Mouse (Mus musculus) liver, embryonic 12.5 days (tissue): ENCODE results near the gene Arhgap15. TPM values are rescaled to one million over a fixed set of nuclear protein-coding genes. Genes with fewer than 3 reads are reported as not detected.

Source experiments
- ATAC-seq: fragments of 200-750 bp; cut with Nextera tagmentation; 2 replicates; pipeline ENCODE4 v1.8.0; 2017; ENCODE audit warnings: moderate number of reproducible peaks, mild to moderate bottlenecking, moderate library complexity
- H3K27ac ChIP-seq: fragments of 300-500 bp; sonication (generic); 2 replicates; pipeline ENCODE4 v1.5.1; 2016; ENCODE audit warnings: mild to moderate bottlenecking
- H3K27me3 ChIP-seq: fragments of 300-500 bp; sonication (generic); replicated peaks from 2 replicates; pipeline ENCODE4 v1.6.1; 2016; ENCODE audit warnings: mild to moderate bottlenecking, moderate library complexity
- H3K36me3 ChIP-seq: fragments of 300-500 bp; sonication (generic); 2 replicates; pipeline ENCODE4 v1.6.1; 2016; ENCODE audit warnings: mild to moderate bottlenecking, moderate library complexity
- H3K4me1 ChIP-seq: fragments of 300-500 bp; sonication (generic); 2 replicates; pipeline ENCODE4 v1.6.1; 2016
- H3K4me2 ChIP-seq: fragments of 300-500 bp; sonication (generic); 2 replicates; pipeline ENCODE4 v1.6.1; 2016; ENCODE audit warnings: mild to moderate bottlenecking, moderate library complexity
- H3K4me3 ChIP-seq: fragments of 300-500 bp; sonication (generic); 2 replicates; pipeline ENCODE4 v1.5.1; 2016; ENCODE audit warnings: mild to moderate bottlenecking, moderate library complexity
- H3K9ac ChIP-seq: fragments of 300-500 bp; sonication (generic); 2 replicates; pipeline ENCODE4 v1.6.1; 2016; ENCODE audit warnings: mild to moderate bottlenecking, moderate library complexity
- H3K9me3 ChIP-seq: fragments of 300-500 bp; sonication (generic); replicated peaks from 2 replicates; pipeline ENCODE4 v1.6.1; 2016; ENCODE audit warnings: mild to moderate bottlenecking, moderate library complexity
- WGBS: fragments of 180-500 bp; shearing (Covaris S2); methylation state at CpG from one replicate; pipeline ENCODE4 v1.1.7; 2016; ENCODE audit not compliant: insufficient replicate concordance; 5-methylcytosine and 5-hydroxymethylcytosine counted together
- polyA plus RNA-seq: library from polyadenylated mRNA; unstranded; fragments of >200 nt; fragmentation: Nextera tagmentation; extraction: Ambion mirVana; gene quantifications from 2 replicates; pipeline ENCODE4 v1.2.1, GENCODE M21; 2016

The Arhgap15 gene
- polyA plus RNA-seq, 1 experiment from 2014 or later = 5.7 TPM

GRCm38 (mm10) chr2:44131271-44131670 is 382.6 kb downstream of the Arhgap15 start:
- Histone ChIP-seq H3K4me1 (no peaks in the 10 kb centered on the region), H3K27me3 (no peaks in the 10 kb centered on the region), H3K9me3 (no peaks in the 10 kb centered on the region), H3K4me2 (no peak overlapping the region), H3K9ac (no peak overlapping the region), H3K36me3 (no peaks in the 10 kb centered on the region), H3K27ac (no peak overlapping the region), H3K4me3 (no peak overlapping the region)
- ATAC-seq = no peak
- 67% methylated on average over 3 of the region's 3 CpGs for WGBS

GRCm38 (mm10) chr2:44134796-44135195 is 386.2 kb downstream of the Arhgap15 start:
- no peak overlapping the region for H3K9ac ChIP-seq
- H3K4me1 ChIP-seq = no peaks in the 10 kb centered on the region
- no peaks in the 10 kb centered on the region for H3K36me3 ChIP-seq
- no peaks in the 10 kb centered on the region for H3K9me3 ChIP-seq
- no peak overlapping the region for H3K27ac ChIP-seq
- H3K27me3 ChIP-seq = no peaks in the 10 kb centered on the region
- ATAC-seq = no peak
- no peak overlapping the region for H3K4me2 ChIP-seq
- H3K4me3 ChIP-seq = no peak overlapping the region
- 56% methylated on average over 3 of the region's 3 CpGs for WGBS

GRCm38 (mm10) chr2:44140455-44140854 is 391.8 kb downstream of the Arhgap15 start:
- Histone ChIP-seq H3K27me3 (no peaks in the 10 kb centered on the region), H3K4me2 (no peak overlapping the region), H3K4me3 (no peak overlapping the region), H3K27ac (no peak overlapping the region), H3K9me3 (no peaks in the 10 kb centered on the region), H3K9ac (no peak overlapping the region), H3K4me1 (no peaks in the 10 kb centered on the region), H3K36me3 (no peaks in the 10 kb centered on the region)
- no peak for ATAC-seq
- 74% methylated on average over 4 of the region's 4 CpGs for WGBS

- no peak overlapping the region for H3K27ac ChIP-seq
- 81% methylated on average over 9 of the region's 9 CpGs for WGBS
- no peak for ATAC-seq
Measured at GRCm38 (mm10) chr2:44142152-44142551, 393.5 kb downstream of the Arhgap15 start.

GRCm38 (mm10) chr2:44142611-44143010 is 394.0 kb downstream of the Arhgap15 start:
- no peaks in the 10 kb centered on the region for H3K4me1 ChIP-seq
- no peak overlapping the region for H3K9ac ChIP-seq
- H3K27me3 ChIP-seq = no peaks in the 10 kb centered on the region
- no peak overlapping the region for H3K4me3 ChIP-seq
- ATAC-seq = no peak
- 87% methylated on average over 5 of the region's 5 CpGs for WGBS
- H3K4me2 ChIP-seq = no peak overlapping the region
- no peaks in the 10 kb centered on the region for H3K36me3 ChIP-seq
- H3K27ac ChIP-seq = no peak overlapping the region
- no peaks in the 10 kb centered on the region for H3K9me3 ChIP-seq

More at GRCm38 (mm10) chr2:44142152-44142551, 393.5 kb downstream of the Arhgap15 start:
- Histone ChIP-seq H3K4me3 (no peak overlapping the region), H3K9me3 (no peaks in the 10 kb centered on the region), H3K4me2 (no peak overlapping the region), H3K9ac (no peak overlapping the region), H3K4me1 (no peaks in the 10 kb centered on the region), H3K27me3 (no peaks in the 10 kb centered on the region), H3K36me3 (no peaks in the 10 kb centered on the region)

GRCm38 (mm10) chr2:44146124-44146981 is 397.7 kb downstream of the Arhgap15 start:
- H3K36me3 ChIP-seq = no peaks in the 10 kb centered on the region
- H3K9me3 ChIP-seq = no peaks in the 10 kb centered on the region
- H3K4me3 ChIP-seq = no peak overlapping the region
- no peak overlapping the region for H3K4me2 ChIP-seq
- H3K9ac ChIP-seq = no peak overlapping the region
- WGBS = 74% methylated on average over 7 of the region's 7 CpGs
- no peaks in the 10 kb centered on the region for H3K4me1 ChIP-seq
- no peak for ATAC-seq
- H3K27ac ChIP-seq = no peak overlapping the region
- no peaks in the 10 kb centered on the region for H3K27me3 ChIP-seq

GRCm38 (mm10) chr2:44147486-44147885 is 398.9 kb downstream of the Arhgap15 start:
- WGBS = 60% methylated on average over 5 of the region's 5 CpGs
- Histone ChIP-seq H3K27ac (no peak overlapping the region), H3K36me3 (no peaks in the 10 kb centered on the region), H3K27me3 (no peaks in the 10 kb centered on the region), H3K9ac (no peak overlapping the region), H3K4me3 (no peak overlapping the region), H3K4me1 (no peaks in the 10 kb centered on the region), H3K9me3 (no peaks in the 10 kb centered on the region), H3K4me2 (no peak overlapping the region)
- ATAC-seq = no peak

GRCm38 (mm10) chr2:44147971-44148370 is 399.3 kb downstream of the Arhgap15 start:
- H3K9ac ChIP-seq = no peak overlapping the region
- H3K27me3 ChIP-seq = no peaks in the 10 kb centered on the region
- H3K36me3 ChIP-seq = no peaks in the 10 kb centered on the region
- no peak for ATAC-seq
- H3K4me1 ChIP-seq = no peaks in the 10 kb centered on the region
- no peaks in the 10 kb centered on the region for H3K9me3 ChIP-seq
- no peak overlapping the region for H3K27ac ChIP-seq
- H3K4me2 ChIP-seq = no peak overlapping the region
- no peak overlapping the region for H3K4me3 ChIP-seq
- 46% methylated on average over 7 of the region's 7 CpGs for WGBS

- H3K9me3 ChIP-seq = no peaks in the 10 kb centered on the region
- H3K4me1 ChIP-seq = no peaks in the 10 kb centered on the region
- no peak overlapping the region for H3K9ac ChIP-seq
- no peak overlapping the region for H3K4me3 ChIP-seq
- H3K4me2 ChIP-seq = no peak overlapping the region
- no peak overlapping the region for H3K27ac ChIP-seq
- H3K27me3 ChIP-seq = no peaks in the 10 kb centered on the region
- WGBS = 63% methylated on average over 7 of the region's 7 CpGs
- no peaks in the 10 kb centered on the region for H3K36me3 ChIP-seq
- no peak for ATAC-seq
Measured at GRCm38 (mm10) chr2:44148550-44149100, 400.0 kb downstream of the Arhgap15 start.

- no peak for ATAC-seq
- Histone ChIP-seq H3K4me2 (no peak overlapping the region), H3K27ac (no peak overlapping the region), H3K9ac (no peak overlapping the region), H3K27me3 (no peaks in the 10 kb centered on the region), H3K36me3 (no peaks in the 10 kb centered on the region), H3K9me3 (no peaks in the 10 kb centered on the region), H3K4me3 (no peak overlapping the region), H3K4me1 (no peaks in the 10 kb centered on the region)
- 48% methylated on average over 1 of the region's 1 CpGs for WGBS
Measured at GRCm38 (mm10) chr2:44152301-44152700, 403.7 kb downstream of the Arhgap15 start.

- no peak overlapping the region for H3K27ac ChIP-seq
- no peak overlapping the region for H3K4me3 ChIP-seq
- WGBS = 80% methylated on average over 4 of the region's 4 CpGs
- H3K36me3 ChIP-seq = no peaks in the 10 kb centered on the region
- H3K4me1 ChIP-seq = no peaks in the 10 kb centered on the region
- no peak for ATAC-seq
- H3K9ac ChIP-seq = no peak overlapping the region
- H3K4me2 ChIP-seq = no peak overlapping the region
- H3K9me3 ChIP-seq = no peaks in the 10 kb centered on the region
- no peaks in the 10 kb centered on the region for H3K27me3 ChIP-seq
Measured at GRCm38 (mm10) chr2:44160358-44160757, 411.7 kb downstream of the Arhgap15 start.

- H3K27me3 ChIP-seq = no peaks in the 10 kb centered on the region
- H3K4me2 ChIP-seq = no peak overlapping the region
- no peaks in the 10 kb centered on the region for H3K36me3 ChIP-seq
- no peak for ATAC-seq
- H3K9ac ChIP-seq = no peak overlapping the region
- H3K27ac ChIP-seq = no peak overlapping the region
- no peaks in the 10 kb centered on the region for H3K4me1 ChIP-seq
- no peak overlapping the region for H3K4me3 ChIP-seq
- H3K9me3 ChIP-seq = no peaks in the 10 kb centered on the region
- WGBS = 55% methylated on average over 3 of the region's 3 CpGs
Measured at GRCm38 (mm10) chr2:44165789-44166188, 417.2 kb downstream of the Arhgap15 start.
